Mouse (Mus musculus): ENCODE measurements around the gene Ppp1r14a.

GRCm38 (mm10) chr7:29316976-29317375, 27.9 kb downstream of the Ppp1r14a start:
- TF ChIP-seq CTCF (conservative IDR thresholded peaks at IDR 0.05; ENCODE audit: low read length), result no peak
- no peak for TF ChIP-seq NANOG (IDR thresholded peaks at IDR 0.05; ENCODE audit: borderline replicate concordance, low read length)

Measured in E14TG2a.4 (cell line).